Mouse (Mus musculus): ENCODE data around the gene Tnik. TPM values are rescaled to one million over a fixed set of nuclear protein-coding genes. Genes with fewer than 3 reads are reported as not detected.

Gene Tnik
- polyA plus RNA-seq, 1 experiment from 2014 or later, result 1.6 TPM

- Histone ChIP-seq H3K4me2 (ENCODE audit: low read depth, low read length) (no peak overlapping the region), H3K27me3 (ENCODE audit: control insufficient read depth, insufficient read depth, low read depth, low read length) (no peaks in the 10 kb centered on the region), H3K27ac (ENCODE audit: low read length) (no peak overlapping the region), H3K9me3 (replicated peaks; ENCODE audit: control insufficient read depth, low read length) (no peaks in the 10 kb centered on the region), H3K36me3 (ENCODE audit: control insufficient read depth, insufficient read depth) (no peaks in the 10 kb centered on the region), H3K4me1 (ENCODE audit: control insufficient read depth, low read depth, low read length) (no peaks in the 10 kb centered on the region), H3K9ac (ENCODE audit: low read depth, low read length) (no peak overlapping the region), H3K4me3 (ENCODE audit: low read depth, low read length) (no peak overlapping the region)
- 45% methylated on average over 3 of the region's 3 CpGs for WGBS (ENCODE audit: insufficient replicate concordance)
- ATAC-seq (ENCODE audit: low read depth), result no peak
These were observed 157.7 kb downstream of the Tnik start for GRCm38 (mm10) chr3:28420698-28421097.

- H3K27ac ChIP-seq (ENCODE audit: low read length), result no peak overlapping the region
- H3K36me3 ChIP-seq (ENCODE audit: control insufficient read depth, insufficient read depth), result no peaks in the 10 kb centered on the region
- no peak overlapping the region for H3K4me3 ChIP-seq (ENCODE audit: low read depth, low read length)
- no peak overlapping the region for H3K9ac ChIP-seq (ENCODE audit: low read depth, low read length)
- H3K4me1 ChIP-seq (ENCODE audit: control insufficient read depth, low read depth, low read length), result no peaks in the 10 kb centered on the region
- no peak overlapping the region for H3K4me2 ChIP-seq (ENCODE audit: low read depth, low read length)
- 67% methylated on average over 6 of the region's 6 CpGs for WGBS (ENCODE audit: insufficient replicate concordance)
- H3K9me3 ChIP-seq (replicated peaks; ENCODE audit: control insufficient read depth, low read length), result no peaks in the 10 kb centered on the region
- no peak for ATAC-seq (ENCODE audit: low read depth)
- no peaks in the 10 kb centered on the region for H3K27me3 ChIP-seq (ENCODE audit: control insufficient read depth, insufficient read depth, low read depth, low read length)
These were observed 158.8 kb downstream of the Tnik start for GRCm38 (mm10) chr3:28421798-28422197.

- Histone ChIP-seq H3K4me1 (ENCODE audit: control insufficient read depth, low read depth, low read length) (no peaks in the 10 kb centered on the region), H3K4me2 (ENCODE audit: low read depth, low read length) (no peak overlapping the region), H3K9ac (ENCODE audit: low read depth, low read length) (no peak overlapping the region), H3K27me3 (ENCODE audit: control insufficient read depth, insufficient read depth, low read depth, low read length) (no peaks in the 10 kb centered on the region), H3K27ac (ENCODE audit: low read length) (no peak overlapping the region), H3K36me3 (ENCODE audit: control insufficient read depth, insufficient read depth) (no peaks in the 10 kb centered on the region), H3K9me3 (replicated peaks; ENCODE audit: control insufficient read depth, low read length) (no peaks in the 10 kb centered on the region), H3K4me3 (ENCODE audit: low read depth, low read length) (no peak overlapping the region)
- no peak for ATAC-seq (ENCODE audit: low read depth)
- 71% methylated on average over 1 of the region's 1 CpGs for WGBS (ENCODE audit: insufficient replicate concordance)
These were observed 159.2 kb downstream of the Tnik start for GRCm38 (mm10) chr3:28422221-28422620.

GRCm38 (mm10) chr3:28425911-28426310 lies 162.9 kb downstream of the Tnik start:
- no peaks in the 10 kb centered on the region for H3K9me3 ChIP-seq (replicated peaks; ENCODE audit: control insufficient read depth, low read length)
- H3K36me3 ChIP-seq (ENCODE audit: control insufficient read depth, insufficient read depth), result no peaks in the 10 kb centered on the region
- no peaks in the 10 kb centered on the region for H3K27me3 ChIP-seq (ENCODE audit: control insufficient read depth, insufficient read depth, low read depth, low read length)
- ATAC-seq (ENCODE audit: low read depth), result no peak
- no peak overlapping the region for H3K27ac ChIP-seq (ENCODE audit: low read length)
- H3K4me1 ChIP-seq (ENCODE audit: control insufficient read depth, low read depth, low read length), result no peaks in the 10 kb centered on the region
- no peak overlapping the region for H3K9ac ChIP-seq (ENCODE audit: low read depth, low read length)
- H3K4me2 ChIP-seq (ENCODE audit: low read depth, low read length), result no peak overlapping the region
- H3K4me3 ChIP-seq (ENCODE audit: low read depth, low read length), result no peak overlapping the region
- 74% methylated on average over 6 of the region's 6 CpGs for WGBS (ENCODE audit: insufficient replicate concordance)

GRCm38 (mm10) chr3:28431459-28431858 lies 168.4 kb downstream of the Tnik start:
- Histone ChIP-seq H3K9me3 (replicated peaks; ENCODE audit: control insufficient read depth, low read length) (no peaks in the 10 kb centered on the region), H3K4me3 (ENCODE audit: low read depth, low read length) (no peak overlapping the region), H3K4me1 (ENCODE audit: control insufficient read depth, low read depth, low read length) (no peaks in the 10 kb centered on the region), H3K27me3 (ENCODE audit: control insufficient read depth, insufficient read depth, low read depth, low read length) (no peaks in the 10 kb centered on the region), H3K9ac (ENCODE audit: low read depth, low read length) (no peak overlapping the region), H3K27ac (ENCODE audit: low read length) (no peak overlapping the region), H3K36me3 (ENCODE audit: control insufficient read depth, insufficient read depth) (no peaks in the 10 kb centered on the region), H3K4me2 (ENCODE audit: low read depth, low read length) (no peak overlapping the region)
- 68% methylated on average over 2 of the region's 2 CpGs for WGBS (ENCODE audit: insufficient replicate concordance)
- ATAC-seq (ENCODE audit: low read depth), result no peak

GRCm38 (mm10) chr3:28432321-28432720 lies 169.3 kb downstream of the Tnik start:
- no peaks in the 10 kb centered on the region for H3K9me3 ChIP-seq (replicated peaks; ENCODE audit: control insufficient read depth, low read length)
- no peaks in the 10 kb centered on the region for H3K36me3 ChIP-seq (ENCODE audit: control insufficient read depth, insufficient read depth)
- WGBS (ENCODE audit: insufficient replicate concordance), result 65% methylated on average over 5 of the region's 5 CpGs
- H3K27me3 ChIP-seq (ENCODE audit: control insufficient read depth, insufficient read depth, low read depth, low read length), result no peaks in the 10 kb centered on the region
- H3K27ac ChIP-seq (ENCODE audit: low read length), result no peak overlapping the region
- no peak overlapping the region for H3K4me2 ChIP-seq (ENCODE audit: low read depth, low read length)
- H3K4me3 ChIP-seq (ENCODE audit: low read depth, low read length), result no peak overlapping the region
- H3K9ac ChIP-seq (ENCODE audit: low read depth, low read length), result no peak overlapping the region
- no peak for ATAC-seq (ENCODE audit: low read depth)
- H3K4me1 ChIP-seq (ENCODE audit: control insufficient read depth, low read depth, low read length), result no peaks in the 10 kb centered on the region

- no peak overlapping the region for H3K9ac ChIP-seq (ENCODE audit: low read depth, low read length)
- H3K36me3 ChIP-seq (ENCODE audit: control insufficient read depth, insufficient read depth), result no peaks in the 10 kb centered on the region
- H3K27ac ChIP-seq (ENCODE audit: low read length), result no peak overlapping the region
- H3K4me2 ChIP-seq (ENCODE audit: low read depth, low read length), result no peak overlapping the region
- no peak overlapping the region for H3K4me3 ChIP-seq (ENCODE audit: low read depth, low read length)
- no peak for ATAC-seq (ENCODE audit: low read depth)
- no peaks in the 10 kb centered on the region for H3K27me3 ChIP-seq (ENCODE audit: control insufficient read depth, insufficient read depth, low read depth, low read length)
- WGBS (ENCODE audit: insufficient replicate concordance), result 72% methylated on average over 5 of the region's 5 CpGs
- no peaks in the 10 kb centered on the region for H3K9me3 ChIP-seq (replicated peaks; ENCODE audit: control insufficient read depth, low read length)
- no peaks in the 10 kb centered on the region for H3K4me1 ChIP-seq (ENCODE audit: control insufficient read depth, low read depth, low read length)
These were observed 172.5 kb downstream of the Tnik start for GRCm38 (mm10) chr3:28435478-28435877.

GRCm38 (mm10) chr3:28437429-28437828 lies 174.4 kb downstream of the Tnik start:
- no peak for ATAC-seq (ENCODE audit: low read depth)
- 76% methylated on average over 5 of the region's 5 CpGs for WGBS (ENCODE audit: insufficient replicate concordance)
- Histone ChIP-seq H3K9me3 (replicated peaks; ENCODE audit: control insufficient read depth, low read length) (no peaks in the 10 kb centered on the region), H3K4me3 (ENCODE audit: low read depth, low read length) (no peak overlapping the region), H3K27me3 (ENCODE audit: control insufficient read depth, insufficient read depth, low read depth, low read length) (no peaks in the 10 kb centered on the region), H3K4me1 (ENCODE audit: control insufficient read depth, low read depth, low read length) (no peaks in the 10 kb centered on the region), H3K4me2 (ENCODE audit: low read depth, low read length) (no peak overlapping the region), H3K9ac (ENCODE audit: low read depth, low read length) (no peak overlapping the region), H3K36me3 (ENCODE audit: control insufficient read depth, insufficient read depth) (no peaks in the 10 kb centered on the region), H3K27ac (ENCODE audit: low read length) (no peak overlapping the region)

- WGBS (ENCODE audit: insufficient replicate concordance), result 66% methylated on average over 4 of the region's 4 CpGs
- no peak overlapping the region for H3K4me3 ChIP-seq (ENCODE audit: low read depth, low read length)
- H3K27ac ChIP-seq (ENCODE audit: low read length), result no peak overlapping the region
- no peak overlapping the region for H3K9ac ChIP-seq (ENCODE audit: low read depth, low read length)
- H3K36me3 ChIP-seq (ENCODE audit: control insufficient read depth, insufficient read depth), result no peaks in the 10 kb centered on the region
- H3K9me3 ChIP-seq (replicated peaks; ENCODE audit: control insufficient read depth, low read length), result no peaks in the 10 kb centered on the region
- no peaks in the 10 kb centered on the region for H3K27me3 ChIP-seq (ENCODE audit: control insufficient read depth, insufficient read depth, low read depth, low read length)
- no peaks in the 10 kb centered on the region for H3K4me1 ChIP-seq (ENCODE audit: control insufficient read depth, low read depth, low read length)
- no peak for ATAC-seq (ENCODE audit: low read depth)
- H3K4me2 ChIP-seq (ENCODE audit: low read depth, low read length), result no peak overlapping the region
These were observed 178.5 kb downstream of the Tnik start for GRCm38 (mm10) chr3:28441545-28441944.

GRCm38 (mm10) chr3:28442116-28442515 lies 179.1 kb downstream of the Tnik start:
- no peaks in the 10 kb centered on the region for H3K9me3 ChIP-seq (replicated peaks; ENCODE audit: control insufficient read depth, low read length)
- WGBS (ENCODE audit: insufficient replicate concordance), result 71% methylated on average over 4 of the region's 4 CpGs
- H3K4me2 ChIP-seq (ENCODE audit: low read depth, low read length), result no peak overlapping the region
- no peaks in the 10 kb centered on the region for H3K36me3 ChIP-seq (ENCODE audit: control insufficient read depth, insufficient read depth)
- H3K4me1 ChIP-seq (ENCODE audit: control insufficient read depth, low read depth, low read length), result no peaks in the 10 kb centered on the region
- no peak overlapping the region for H3K9ac ChIP-seq (ENCODE audit: low read depth, low read length)
- no peak overlapping the region for H3K27ac ChIP-seq (ENCODE audit: low read length)
- H3K27me3 ChIP-seq (ENCODE audit: control insufficient read depth, insufficient read depth, low read depth, low read length), result no peaks in the 10 kb centered on the region
- ATAC-seq (ENCODE audit: low read depth), result no peak
- no peak overlapping the region for H3K4me3 ChIP-seq (ENCODE audit: low read depth, low read length)

Measured in liver, embryonic 16.5 days (tissue).